ENCODE assay signal across 14 mouse cellular contexts in the genomic region with DNA sequence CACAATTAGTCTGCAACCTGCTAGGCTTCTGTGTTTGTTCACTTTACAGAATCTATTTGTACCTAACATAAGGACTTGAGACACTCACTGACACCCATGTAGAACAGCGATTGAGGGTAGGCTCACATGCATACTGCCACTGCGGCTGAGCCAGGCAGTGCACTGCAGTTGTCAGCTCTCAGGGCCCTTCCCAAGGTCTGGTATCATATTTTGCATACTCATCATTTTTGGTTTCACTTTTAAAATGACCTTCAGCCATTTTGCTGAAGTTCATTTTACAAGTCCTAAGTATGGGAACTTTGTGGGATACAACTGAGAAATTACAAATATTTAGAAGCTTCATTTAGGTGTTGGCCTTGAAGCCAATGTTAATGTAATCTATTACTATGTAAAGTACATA.
A peak's percentile ranks its signal among the peaks of the same experiment; 100 is the strongest.
DNase-seq lines count a peak whose midpoint lies in the region; ATAC-seq and TF ChIP-seq lines count a peak whose summit lies in the region.
"Had no signal": no experiment of that assay in that cellular context is flagged by ENCODE, and none has a peak within 500 bp of the region (broad histone marks: within the 10 kb centered on the region; RNA-seq: fewer than 3 reads in every experiment).

No protein-coding gene starts in this region.

- peak; percentile 17; the same call in 1 of the 2 replicates for TF ChIP-seq CTCF in heart, adult 2 months (IDR thresholded peaks at IDR 0.05)

- no peak overlapping the region for H3K27ac ChIP-seq in heart, adult 2 months
- H3K27ac ChIP-seq in liver, embryonic 16.5 days (ENCODE audit: low read length), result no peak overlapping the region
- H3K27ac ChIP-seq in hindbrain, embryonic 11.5 days (ENCODE audit: low read depth, low read length), result no peak overlapping the region
- H3K27ac ChIP-seq: intestine, embryonic 15.5 days; midbrain, embryonic 12.5 days; stomach, postnatal 0 days had no signal

- 93% methylated on average over 2 of the region's 2 CpGs for WGBS in heart, adult 2 months
- WGBS in liver, embryonic 16.5 days (ENCODE audit: insufficient replicate concordance), result 68% methylated on average over 2 of the region's 2 CpGs
- WGBS in hindbrain, embryonic 11.5 days, result 94% methylated on average over 2 of the region's 2 CpGs

- peaks cover 1% of the 10 kb centered on the region for H3K4me1 ChIP-seq in heart, adult 2 months (ENCODE audit: control insufficient read depth, insufficient read depth, low read length)
- H3K4me1 ChIP-seq in liver, embryonic 16.5 days (ENCODE audit: control insufficient read depth, low read depth, low read length), result peaks cover 2% of the 10 kb centered on the region
- H3K4me1 ChIP-seq in hindbrain, embryonic 11.5 days (replicated peaks; ENCODE audit: control insufficient read depth, insufficient read depth, low read length), result no peaks in the 10 kb centered on the region
- H3K4me1 ChIP-seq: intestine, embryonic 15.5 days; midbrain, embryonic 12.5 days had no signal

- intact Hi-C loops in heart, adult 2 months (cut with DNase I), result no loop called here
- intact Hi-C loops in heart, postnatal 25 days (cut with DNase I), result no loop called here

- H3K9me3 ChIP-seq in liver, embryonic 16.5 days (replicated peaks; ENCODE audit: control insufficient read depth, low read length), result no peaks in the 10 kb centered on the region
- no peaks in the 10 kb centered on the region for H3K9me3 ChIP-seq in hindbrain, embryonic 11.5 days (ENCODE audit: control insufficient read depth, low read length)
- H3K9me3 ChIP-seq: intestine, embryonic 15.5 days; midbrain, embryonic 12.5 days had no signal

- H3K4me2 ChIP-seq in liver, embryonic 16.5 days (ENCODE audit: low read depth, low read length), result peak overlapping the region; percentile 30; the same call in 1 of the 2 replicates
- H3K4me2 ChIP-seq in hindbrain, embryonic 11.5 days (replicated peaks; ENCODE audit: low read depth, low read length), result no peak overlapping the region
- H3K4me2 ChIP-seq: intestine, embryonic 15.5 days; midbrain, embryonic 12.5 days had no signal

- TF ChIP-seq EP300 in heart, adult 2 months (IDR thresholded peaks at IDR 0.05; ENCODE audit: insufficient read depth, low read depth, low read length), result no peak

- H3K4me3 ChIP-seq in heart, adult 2 months, result no peak overlapping the region
- H3K4me3 ChIP-seq in liver, embryonic 16.5 days (ENCODE audit: low read depth, low read length), result no peak overlapping the region
- no peak overlapping the region for H3K4me3 ChIP-seq in hindbrain, embryonic 11.5 days (ENCODE audit: low read depth, low read length)
- H3K4me3 ChIP-seq: intestine, embryonic 15.5 days; midbrain, embryonic 12.5 days had no signal

- no peak overlapping the region for H3K9ac ChIP-seq in heart, adult 2 months (ENCODE audit: low read depth, low read length)
- H3K9ac ChIP-seq in liver, embryonic 16.5 days (ENCODE audit: low read depth, low read length), result no peak overlapping the region
- no peak overlapping the region for H3K9ac ChIP-seq in hindbrain, embryonic 11.5 days (ENCODE audit: low read depth, low read length)
- H3K9ac ChIP-seq: intestine, embryonic 15.5 days; midbrain, embryonic 12.5 days had no signal

- H3K36me3 ChIP-seq in heart, adult 2 months (ENCODE audit: control insufficient read depth, insufficient read depth, low read length), result no peaks in the 10 kb centered on the region
- no peaks in the 10 kb centered on the region for H3K36me3 ChIP-seq in liver, embryonic 16.5 days (ENCODE audit: control insufficient read depth, insufficient read depth)
- no peaks in the 10 kb centered on the region for H3K36me3 ChIP-seq in hindbrain, embryonic 11.5 days (ENCODE audit: control insufficient read depth, insufficient read depth, low read length)
- H3K36me3 ChIP-seq: intestine, embryonic 15.5 days; midbrain, embryonic 12.5 days had no signal

- peak; percentile 48; the same call in 1 of the 2 replicates for ATAC-seq in liver, embryonic 16.5 days (ENCODE audit: low read depth)
- ATAC-seq in hindbrain, embryonic 11.5 days (ENCODE audit: low FRiP score), result no peak
- no peak for ATAC-seq in CD4-positive, CD25-positive, alpha-beta regulatory T cell, adult 4 months
- ATAC-seq: intestine, embryonic 15.5 days had no signal

- no peaks in the 10 kb centered on the region for H3K27me3 ChIP-seq in heart, adult 2 months (ENCODE audit: control insufficient read depth, insufficient read depth, low read length)
- no peaks in the 10 kb centered on the region for H3K27me3 ChIP-seq in liver, embryonic 16.5 days (ENCODE audit: control insufficient read depth, insufficient read depth, low read depth, low read length)
- H3K27me3 ChIP-seq in hindbrain, embryonic 11.5 days (ENCODE audit: control insufficient read depth, insufficient read depth, low read length), result no peaks in the 10 kb centered on the region
- H3K27me3 ChIP-seq: intestine, embryonic 15.5 days; midbrain, embryonic 12.5 days had no signal

- H3K79me2 ChIP-seq in heart, adult 2 months (replicated peaks; ENCODE audit: control insufficient read depth, insufficient read depth, low read length), result no peaks in the 10 kb centered on the region

- DNase-seq in heart, adult 2 months, result no peak
- no peak for DNase-seq in heart, postnatal 25 days (ENCODE audit: low spot score)
- peak; percentile 82 for DNase-seq in A20 (ENCODE audit: low read depth, low spot score)
- DNase-seq in c-Kit-positive CD71-positive TER-119-negative erythroid progenitor cells, embryonic 14.5 days (ENCODE audit: low read depth), result peak; percentile 14
- no peak for DNase-seq in hindbrain, embryonic 11.5 days (ENCODE audit: low spot score)
- DNase-seq in thymus, postnatal 36 days, result no peak
- DNase-seq: heart, postnatal 36 days; lung, adult 2 months; thymus, postnatal 4 days had no signal

- no peak for TF ChIP-seq POLR2A in heart, adult 2 months (IDR thresholded peaks at IDR 0.05; ENCODE audit: insufficient read depth, low read depth, low read length)

Comparison
In these comparisons a context has a peak if more than half of its experiments do, and no peak if none do; other contexts are left out.
1. DNase-seq: peak in A20 (single experiment) and c-Kit-positive CD71-positive TER-119-negative erythroid progenitor cells, embryonic 14.5 days (single experiment); none in heart, adult 2 months (0 of 2), heart, postnatal 25 days (single experiment), hindbrain, embryonic 11.5 days (single experiment) and thymus, postnatal 36 days (0 of 2).